Mouse (Mus musculus) lung, embryonic 15.5 days (tissue): ENCODE measurements around the gene Me3. TPM values are rescaled to one million over a fixed set of nuclear protein-coding genes. Genes with fewer than 3 reads are reported as not detected.
A peak's percentile ranks its signal among the peaks of the same experiment; 100 is the strongest.
"Not testable (repeated sequence)": the region's sequence is repeated elsewhere in the genome, so short reads cannot be mapped to it uniquely, and the experiment has no call there.

Source experiments
- ATAC-seq: fragments of 200-750 bp; cut with Nextera tagmentation; 2 replicates; pipeline ENCODE4 v1.8.0; 2017; ENCODE audit warnings: moderate number of reproducible peaks, borderline replicate concordance; ENCODE audit not compliant: low FRiP score, low TSS enrichment; ENCODE audit errors: extremely low read depth
- H3K27ac ChIP-seq: fragments of 300-500 bp; sonication (generic); 2 replicates; pipeline ENCODE4 v1.5.1; 2015; ENCODE audit warnings: moderate library complexity, mild to moderate bottlenecking, inconsistent platforms
- H3K27me3 ChIP-seq: fragments of 300-500 bp; sonication (generic); 2 replicates; pipeline ENCODE4 v1.6.1; 2015; ENCODE audit warnings: inconsistent platforms
- H3K36me3 ChIP-seq: fragments of 300-500 bp; sonication (generic); 2 replicates; pipeline ENCODE4 v1.6.1; 2015; ENCODE audit warnings: inconsistent platforms
- H3K4me1 ChIP-seq: fragments of 300-500 bp; sonication (generic); 2 replicates; pipeline ENCODE4 v1.6.1; 2015; ENCODE audit warnings: inconsistent platforms
- H3K4me2 ChIP-seq: fragments of 300-500 bp; sonication (generic); 2 replicates; pipeline ENCODE4 v1.6.1; 2015; ENCODE audit warnings: inconsistent platforms, mild to moderate bottlenecking, moderate library complexity
- H3K4me3 ChIP-seq: fragments of 300-500 bp; sonication (generic); 2 replicates; pipeline ENCODE4 v1.5.1; 2015; ENCODE audit warnings: mild to moderate bottlenecking, inconsistent platforms
- H3K9ac ChIP-seq: fragments of 300-500 bp; sonication (generic); 2 replicates; pipeline ENCODE4 v1.6.1; 2015; ENCODE audit warnings: inconsistent platforms
- H3K9me3 ChIP-seq: fragments of 300-500 bp; sonication (generic); 2 replicates; pipeline ENCODE4 v1.6.1; 2016; ENCODE audit warnings: inconsistent platforms
- WGBS: fragments of 180-500 bp; shearing (Covaris S2); methylation state at CpG from one replicate; pipeline ENCODE4 v1.1.7; 2015; 5-methylcytosine and 5-hydroxymethylcytosine counted together
- polyA plus RNA-seq: library from polyadenylated mRNA; unstranded; fragments of >200 nt; fragmentation: Nextera tagmentation; extraction: Ambion mirVana; gene quantifications from 2 replicates; pipeline ENCODE4 v1.2.1, GENCODE M21; 2015

The Me3 gene
- polyA plus RNA-seq, 1 experiment from 2014 or later = 1.9 TPM

GRCm38 (mm10) chr7:89710776-89711175 is 78.6 kb downstream of the Me3 start:
- WGBS = 43% methylated on average over 2 of the region's 2 CpGs
- H3K27me3 ChIP-seq = no peaks in the 10 kb centered on the region
- no peaks in the 10 kb centered on the region for H3K4me1 ChIP-seq
- H3K9me3 ChIP-seq = no peaks in the 10 kb centered on the region
- no peak overlapping the region for H3K4me2 ChIP-seq
- no peak overlapping the region for H3K27ac ChIP-seq
- H3K36me3 ChIP-seq = no peaks in the 10 kb centered on the region
- no peak for ATAC-seq
- no peak overlapping the region for H3K4me3 ChIP-seq
- no peak overlapping the region for H3K9ac ChIP-seq

GRCm38 (mm10) chr7:89713059-89713458 is 80.9 kb downstream of the Me3 start:
- Histone ChIP-seq H3K9ac (no peak overlapping the region), H3K4me3 (no peak overlapping the region), H3K27me3 (no peaks in the 10 kb centered on the region), H3K4me2 (no peak overlapping the region), H3K4me1 (no peaks in the 10 kb centered on the region), H3K27ac (no peak overlapping the region), H3K36me3 (no peaks in the 10 kb centered on the region), H3K9me3 (no peaks in the 10 kb centered on the region)
- no peak for ATAC-seq

GRCm38 (mm10) chr7:89716226-89716625 is 84.0 kb downstream of the Me3 start:
- 65% methylated on average over 3 of the region's 3 CpGs for WGBS
- no peak overlapping the region for H3K27ac ChIP-seq
- H3K9me3 ChIP-seq = no peaks in the 10 kb centered on the region
- H3K4me2 ChIP-seq = no peak overlapping the region
- H3K4me1 ChIP-seq = no peaks in the 10 kb centered on the region
- H3K9ac ChIP-seq = no peak overlapping the region
- H3K36me3 ChIP-seq = no peaks in the 10 kb centered on the region
- ATAC-seq = no peak
- no peaks in the 10 kb centered on the region for H3K27me3 ChIP-seq
- no peak overlapping the region for H3K4me3 ChIP-seq

GRCm38 (mm10) chr7:89717521-89717920 is 85.3 kb downstream of the Me3 start:
- WGBS = 34% methylated on average over 2 of the region's 2 CpGs
- no peak overlapping the region for H3K27ac ChIP-seq

GRCm38 (mm10) chr7:89718264-89718663 is 86.1 kb downstream of the Me3 start:
- H3K27ac ChIP-seq = no peak overlapping the region
- ATAC-seq = no peak
- 60% methylated on average over 2 of the region's 2 CpGs for WGBS

More at GRCm38 (mm10) chr7:89717521-89717920, 85.3 kb downstream of the Me3 start:
- ATAC-seq = no peak
- no peak overlapping the region for H3K4me3 ChIP-seq
- H3K4me2 ChIP-seq = no peak overlapping the region
- no peaks in the 10 kb centered on the region for H3K36me3 ChIP-seq
- H3K9ac ChIP-seq = no peak overlapping the region
- no peaks in the 10 kb centered on the region for H3K9me3 ChIP-seq
- H3K27me3 ChIP-seq = no peaks in the 10 kb centered on the region
- H3K4me1 ChIP-seq = no peaks in the 10 kb centered on the region

GRCm38 (mm10) chr7:89720256-89720655 is 88.1 kb downstream of the Me3 start:
- 64% methylated on average over 2 of the region's 2 CpGs for WGBS
- no peaks in the 10 kb centered on the region for H3K9me3 ChIP-seq
- H3K4me1 ChIP-seq = no peaks in the 10 kb centered on the region
- H3K27me3 ChIP-seq = no peaks in the 10 kb centered on the region
- H3K36me3 ChIP-seq = no peaks in the 10 kb centered on the region
- no peak overlapping the region for H3K27ac ChIP-seq
- H3K4me2 ChIP-seq = no peak overlapping the region
- no peak overlapping the region for H3K9ac ChIP-seq
- no peak overlapping the region for H3K4me3 ChIP-seq
- no peak for ATAC-seq

More at GRCm38 (mm10) chr7:89718264-89718663, 86.1 kb downstream of the Me3 start:
- Histone ChIP-seq H3K36me3 (no peaks in the 10 kb centered on the region), H3K4me1 (no peaks in the 10 kb centered on the region), H3K9ac (no peak overlapping the region), H3K4me3 (no peak overlapping the region), H3K9me3 (no peaks in the 10 kb centered on the region), H3K4me2 (no peak overlapping the region), H3K27me3 (no peaks in the 10 kb centered on the region)

- ATAC-seq = no peak
- Histone ChIP-seq H3K27ac (no peak overlapping the region), H3K4me2 (no peak overlapping the region), H3K4me1 (0 out of 2 replicates have a peak, but pooled peaks cover 6% of the 10 kb centered on the region), H3K9me3 (no peaks in the 10 kb centered on the region), H3K27me3 (peaks cover 3% of the 10 kb centered on the region), H3K4me3 (no peak overlapping the region), H3K9ac (no peak overlapping the region), H3K36me3 (no peaks in the 10 kb centered on the region)
- WGBS = 74% methylated on average over 3 of the region's 3 CpGs
Observed at GRCm38 (mm10) chr7:89726712-89727111, 94.5 kb downstream of the Me3 start.

GRCm38 (mm10) chr7:89727615-89728014 is 95.4 kb downstream of the Me3 start:
- Histone ChIP-seq H3K4me2 (no peak overlapping the region), H3K4me3 (no peak overlapping the region), H3K36me3 (no peaks in the 10 kb centered on the region), H3K27me3 (peaks cover 3% of the 10 kb centered on the region), H3K27ac (no peak overlapping the region), H3K9ac (no peak overlapping the region), H3K9me3 (no peaks in the 10 kb centered on the region), H3K4me1 (0 out of 2 replicates have a peak, but pooled peaks cover 6% of the 10 kb centered on the region)
- peak; percentile 52; the same call in 1 of the 2 replicates for ATAC-seq
- WGBS = 56% methylated on average over 1 of the region's 1 CpGs

GRCm38 (mm10) chr7:89728393-89728792 is 96.2 kb downstream of the Me3 start:
- Histone ChIP-seq H3K27ac (no peak overlapping the region), H3K4me1 (0 out of 2 replicates have a peak, but pooled peaks cover 6% of the 10 kb centered on the region), H3K27me3 (peaks cover 3% of the 10 kb centered on the region), H3K4me3 (no peak overlapping the region), H3K9ac (no peak overlapping the region), H3K4me2 (no peak overlapping the region), H3K9me3 (no peaks in the 10 kb centered on the region), H3K36me3 (no peaks in the 10 kb centered on the region)
- 51% methylated on average over 3 of the region's 3 CpGs for WGBS
- ATAC-seq = no peak

GRCm38 (mm10) chr7:89730514-89730913 is 98.3 kb downstream of the Me3 start:
- H3K9ac ChIP-seq = no peak overlapping the region
- H3K4me1 ChIP-seq = 0 out of 2 replicates have a peak, but pooled peaks cover 6% of the 10 kb centered on the region
- 45% methylated on average over 2 of the region's 2 CpGs for WGBS
- no peaks in the 10 kb centered on the region for H3K9me3 ChIP-seq
- H3K36me3 ChIP-seq = no peaks in the 10 kb centered on the region
- no peak overlapping the region for H3K4me2 ChIP-seq
- H3K4me3 ChIP-seq = no peak overlapping the region
- no peak overlapping the region for H3K27ac ChIP-seq
- H3K27me3 ChIP-seq = peaks cover 3% of the 10 kb centered on the region
- peak; percentile 56; the same call in 1 of the 2 replicates for ATAC-seq

- 0 out of 2 replicates have a peak, but pooled peaks have one; percentile 33 for ATAC-seq
Observed at GRCm38 (mm10) chr7:89731115-89731514, 98.9 kb downstream of the Me3 start.

GRCm38 (mm10) chr7:89748415-89748814 is 116.2 kb downstream of the Me3 start:
- no peaks in the 10 kb centered on the region for H3K27me3 ChIP-seq
- ATAC-seq = no peak

More at GRCm38 (mm10) chr7:89731115-89731514, 98.9 kb downstream of the Me3 start:
- not testable (repeated sequence) for H3K36me3 ChIP-seq, H3K4me1 ChIP-seq, H3K4me2 ChIP-seq, H3K9ac ChIP-seq, H3K27me3 ChIP-seq, H3K9me3 ChIP-seq, H3K27ac ChIP-seq, H3K4me3 ChIP-seq
- WGBS = 100% methylated on average over 2 of the region's 2 CpGs

GRCm38 (mm10) chr7:89749183-89749582 is 117.0 kb downstream of the Me3 start:
- H3K27ac ChIP-seq = peak overlapping the region; percentile 61; the same call in 1 of the 2 replicates
- H3K27me3 ChIP-seq = no peaks in the 10 kb centered on the region
- H3K36me3 ChIP-seq = no peaks in the 10 kb centered on the region
- H3K9ac ChIP-seq = no peak overlapping the region
- no peak overlapping the region for H3K4me3 ChIP-seq
- WGBS = 30% methylated on average over 2 of the region's 2 CpGs
- H3K4me2 ChIP-seq = no peak overlapping the region
- ATAC-seq = no peak
- H3K4me1 ChIP-seq = peaks cover 15% of the 10 kb centered on the region
- no peaks in the 10 kb centered on the region for H3K9me3 ChIP-seq

More at GRCm38 (mm10) chr7:89748415-89748814, 116.2 kb downstream of the Me3 start:
- WGBS = 10% methylated on average over 7 of the region's 7 CpGs
- H3K4me2 ChIP-seq = 0 out of 2 replicates have a peak overlapping the region, but pooled peaks have one; percentile 3
- peak overlapping the region; percentile 61 for H3K27ac ChIP-seq
- no peak overlapping the region for H3K9ac ChIP-seq
- H3K4me1 ChIP-seq = peaks cover 15% of the 10 kb centered on the region
- H3K4me3 ChIP-seq = no peak overlapping the region
- H3K9me3 ChIP-seq = no peaks in the 10 kb centered on the region
- H3K36me3 ChIP-seq = no peaks in the 10 kb centered on the region
